Comparison of ENCODE assay signal across 8 mouse cellular contexts in the genomic region with DNA sequence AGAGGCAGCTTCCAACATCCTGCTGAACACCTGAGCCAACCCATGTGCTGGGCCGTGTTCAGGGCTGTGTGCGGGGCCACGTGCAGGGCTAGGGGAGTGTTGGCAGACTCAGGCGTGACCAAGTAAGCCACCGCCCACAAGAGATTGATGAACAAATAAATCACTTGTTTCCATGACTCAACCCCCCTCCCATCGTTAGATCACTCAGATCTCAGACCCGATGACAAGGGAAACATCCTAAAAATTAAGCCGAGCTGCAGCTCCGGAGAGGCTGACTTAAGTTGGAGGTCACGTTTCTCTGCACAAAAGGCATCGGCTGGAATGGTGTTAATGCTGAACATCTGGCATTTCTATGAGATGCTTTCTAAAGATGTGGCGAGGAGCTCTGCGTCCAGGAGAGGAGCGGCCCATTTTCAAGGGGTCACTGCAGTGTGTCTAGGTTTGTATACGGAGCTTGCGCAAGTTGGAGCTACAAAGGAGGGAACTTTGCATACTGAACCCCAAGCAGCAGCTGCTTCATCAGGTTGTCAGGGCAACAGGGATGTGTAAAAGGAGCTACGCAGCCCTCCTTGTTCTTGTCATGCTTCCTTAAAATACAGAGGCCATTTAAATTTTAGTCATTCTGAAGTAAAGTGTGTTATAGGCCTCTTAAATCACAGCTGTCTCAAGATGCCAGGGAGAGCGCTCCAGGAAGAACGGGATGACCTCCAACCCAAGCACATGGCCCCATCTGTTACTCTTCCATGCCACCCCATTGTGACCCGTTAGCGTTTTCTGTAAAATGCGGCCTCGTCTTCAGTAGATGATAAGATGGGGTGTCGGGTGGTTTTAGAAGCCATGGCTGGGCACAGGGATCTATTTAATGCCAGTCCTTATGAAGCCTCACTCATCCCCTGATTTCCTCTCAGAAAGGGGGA.
DNase-seq lines count a peak whose midpoint lies in the region; ATAC-seq lines count a peak whose summit lies in the region.

No protein-coding gene starts in this region.

- no peaks in the 10 kb centered on the region for H3K9me3 ChIP-seq in embryonic facial prominence, embryonic 14.5 days (ENCODE audit: control insufficient read depth, low read length)
- no peaks in the 10 kb centered on the region for H3K9me3 ChIP-seq in neural tube, embryonic 13.5 days

- no peak overlapping the region for H3K4me3 ChIP-seq in embryonic facial prominence, embryonic 14.5 days (ENCODE audit: low read depth, low read length)
- H3K4me3 ChIP-seq in neural tube, embryonic 13.5 days = no peak overlapping the region

- H3K4me1 ChIP-seq in embryonic facial prominence, embryonic 14.5 days (ENCODE audit: control insufficient read depth, insufficient read depth, low read length) = peaks cover 9% of the 10 kb centered on the region
- H3K4me1 ChIP-seq in neural tube, embryonic 13.5 days (replicated peaks) = peaks cover 17% of the 10 kb centered on the region

- no peaks in the 10 kb centered on the region for H3K36me3 ChIP-seq in embryonic facial prominence, embryonic 14.5 days (ENCODE audit: control insufficient read depth, insufficient read depth, low read length)
- no peaks in the 10 kb centered on the region for H3K36me3 ChIP-seq in neural tube, embryonic 13.5 days

- WGBS in embryonic facial prominence, embryonic 14.5 days = 40% methylated on average over 24 of the region's 24 CpGs
- 15% methylated on average over 24 of the region's 24 CpGs for WGBS in neural tube, embryonic 13.5 days

- no peak overlapping the region for H3K4me2 ChIP-seq in embryonic facial prominence, embryonic 14.5 days (ENCODE audit: low read depth, low read length)
- peak overlapping the region; percentile 37 for H3K4me2 ChIP-seq in neural tube, embryonic 13.5 days

- ATAC-seq in embryonic facial prominence, embryonic 14.5 days (ENCODE audit: low read depth) = peak; percentile 74
- peak; percentile 92 for ATAC-seq in neural tube, embryonic 13.5 days (ENCODE audit: low read depth)

- DNase-seq in gastrocnemius, adult 18-20 months (ENCODE audit: low spot score) = peak; percentile 39
- no peak for DNase-seq in gastrocnemius, postnatal 14 days
- DNase-seq in embryonic facial prominence, embryonic 14.5 days (ENCODE audit: low spot score) = peak; percentile 82
- peak; percentile 20 to 24 for DNase-seq in layer of hippocampus, adult 8-10 months (ENCODE audit: low spot score in 2 of 2)
- DNase-seq in cerebellum, adult 11-12 months = no peak
- no peak for DNase-seq in c-Kit-positive CD71-positive TER-119-positive erythroid progenitor cells, embryonic 14.5 days (ENCODE audit: low spot score)
- no peak for DNase-seq in gastrocnemius, postnatal 4 days (ENCODE audit: low spot score in 2 of 2)

- H3K9ac ChIP-seq in embryonic facial prominence, embryonic 14.5 days (ENCODE audit: low read depth, low read length) = no peak overlapping the region
- H3K9ac ChIP-seq in neural tube, embryonic 13.5 days = no peak overlapping the region

- intact Hi-C loops in gastrocnemius, postnatal 14 days (cut with DNase I; ENCODE audit: low total_unique reads) = no loop called here

- no peak overlapping the region for H3K27ac ChIP-seq in embryonic facial prominence, embryonic 14.5 days (replicated peaks; ENCODE audit: low read depth, low read length)
- no peak overlapping the region for H3K27ac ChIP-seq in neural tube, embryonic 13.5 days (replicated peaks)

- no peaks in the 10 kb centered on the region for H3K27me3 ChIP-seq in embryonic facial prominence, embryonic 14.5 days (replicated peaks; ENCODE audit: control insufficient read depth, insufficient read depth, low read length)
- H3K27me3 ChIP-seq in neural tube, embryonic 13.5 days = peaks cover 8% of the 10 kb centered on the region; the same call in 1 of the 2 replicates

Comparison
In these comparisons a context has a peak if more than half of its experiments do, and no peak if none do; other contexts are left out.
1. DNase-seq: peak in gastrocnemius, adult 18-20 months (single experiment), embryonic facial prominence, embryonic 14.5 days (single experiment) and layer of hippocampus, adult 8-10 months (2 of 2); none in gastrocnemius, postnatal 14 days (single experiment), cerebellum, adult 11-12 months (single experiment), c-Kit-positive CD71-positive TER-119-positive erythroid progenitor cells, embryonic 14.5 days (single experiment) and gastrocnemius, postnatal 4 days (0 of 2).